Mouse (Mus musculus): ENCODE measurements around the gene Ttc9. TPM values are rescaled to one million over a fixed set of nuclear protein-coding genes. Genes with fewer than 3 reads are reported as not detected.

Ttc9 gene
- polyA plus RNA-seq, 1 experiment, result not detected

GRCm38 (mm10) chr12:81640656-81641055, 9.6 kb downstream of the Ttc9 start:
- WGBS, result 45% methylated on average over 5 of the region's 5 CpGs
- Histone ChIP-seq H3K4me1 (ENCODE audit: control insufficient read depth, insufficient read depth, low read length) (no peaks in the 10 kb centered on the region), H3K4me3 (replicated peaks; ENCODE audit: control insufficient read depth, low read depth, low read length) (no peak overlapping the region), H3K27ac (ENCODE audit: control insufficient read depth, insufficient read depth, low read depth, low read length, poor library complexity) (no peak overlapping the region)
- TF ChIP-seq POLR2A (IDR thresholded peaks at IDR 0.05; ENCODE audit: borderline replicate concordance, control insufficient read depth, low read depth, low read length) (no peak), CTCF (IDR thresholded peaks at IDR 0.05; ENCODE audit: control insufficient read depth, insufficient read depth, low read length) (no peak)

DNA sequence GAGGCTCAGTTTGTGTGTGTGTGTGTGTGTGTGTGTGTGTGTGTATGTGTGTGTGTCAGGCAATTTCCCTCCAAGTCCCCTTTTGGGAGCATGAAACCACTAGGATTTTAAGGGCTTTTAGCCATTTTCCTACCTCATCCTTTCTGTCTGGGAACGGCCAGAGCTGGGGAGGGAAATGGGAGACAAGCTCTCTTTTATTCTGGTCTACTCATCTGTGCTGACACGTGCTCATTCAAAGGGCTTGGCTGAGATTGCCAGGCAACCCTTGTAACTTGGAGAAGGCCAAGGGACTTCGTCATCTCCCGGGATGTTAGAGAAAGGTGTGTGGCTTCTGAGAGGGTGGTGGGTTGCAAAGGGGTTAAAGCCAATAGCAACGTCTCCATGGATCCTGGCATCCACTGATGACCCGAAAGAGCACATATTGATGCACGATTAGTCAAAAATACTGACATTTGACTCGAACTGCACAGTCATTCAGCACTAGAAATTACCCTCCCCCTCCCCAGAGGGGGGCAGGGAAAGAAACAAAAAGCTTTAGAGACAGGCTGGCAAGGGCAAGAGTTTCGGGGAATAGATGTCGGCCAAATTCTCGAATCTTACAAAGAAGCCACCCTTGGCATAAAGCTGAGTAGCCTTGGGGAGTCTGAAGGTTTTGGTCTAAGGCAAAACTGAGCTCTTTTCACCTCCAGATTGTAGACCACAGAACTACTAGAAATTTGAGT, 11.5 kb downstream of the Ttc9 start:
- TF ChIP-seq CTCF (IDR thresholded peaks at IDR 0.05; ENCODE audit: control insufficient read depth, insufficient read depth, low read length) (no peak), POLR2A (IDR thresholded peaks at IDR 0.05; ENCODE audit: borderline replicate concordance, control insufficient read depth, low read depth, low read length) (no peak)
- WGBS, result 68% methylated on average over 11 of the region's 11 CpGs
- no peak overlapping the region for H3K27ac ChIP-seq (ENCODE audit: control insufficient read depth, insufficient read depth, low read depth, low read length, poor library complexity)
- H3K4me1 ChIP-seq (ENCODE audit: control insufficient read depth, insufficient read depth, low read length), result no peaks in the 10 kb centered on the region
- H3K4me3 ChIP-seq (replicated peaks; ENCODE audit: control insufficient read depth, low read depth, low read length), result no peak overlapping the region

DNA sequence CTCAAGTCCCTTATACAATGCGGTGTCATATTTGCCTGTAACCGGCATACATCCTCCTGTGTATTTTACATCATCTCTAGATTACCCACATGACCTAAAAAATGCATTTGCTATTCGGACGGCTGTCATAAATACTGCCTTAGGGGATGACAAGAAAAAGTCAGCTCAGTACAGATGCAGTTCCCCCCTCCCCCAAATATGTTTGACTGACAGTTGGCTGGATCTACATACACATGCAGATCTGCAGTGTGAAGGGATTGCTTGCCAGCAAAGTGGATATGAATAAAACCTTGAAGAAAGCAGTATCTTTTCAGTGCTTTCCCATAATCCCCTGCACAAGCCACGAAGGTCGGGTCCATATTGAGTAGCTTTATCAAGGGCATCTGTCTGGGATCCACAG, 15.8 kb downstream of the Ttc9 start:
- WGBS, result 74% methylated on average over 6 of the region's 6 CpGs
- no peak for TF ChIP-seq CTCF (IDR thresholded peaks at IDR 0.05; ENCODE audit: control insufficient read depth, insufficient read depth, low read length)

DNA sequence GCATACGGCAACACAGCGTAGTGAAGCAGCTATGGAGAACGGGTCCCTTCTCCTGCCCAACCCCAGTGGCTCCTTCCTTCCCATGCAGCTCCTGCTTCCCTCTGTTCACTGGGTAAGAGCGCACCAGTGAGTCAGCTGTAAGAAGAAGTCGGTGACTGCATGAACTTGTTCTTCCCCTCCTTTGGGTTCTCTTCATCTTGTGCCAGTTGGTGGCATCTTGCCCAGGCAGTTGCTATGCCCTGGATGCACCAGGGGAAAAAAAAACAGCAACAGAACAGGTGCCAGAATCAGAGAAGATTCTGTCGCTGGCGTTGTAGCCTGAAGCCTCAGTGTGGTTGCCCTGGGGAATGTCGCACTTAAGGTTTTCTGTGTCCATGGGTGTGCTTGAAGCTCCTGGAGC, 22.3 kb downstream of the Ttc9 start:
- WGBS, result 70% methylated on average over 8 of the region's 8 CpGs
- H3K4me3 ChIP-seq (replicated peaks; ENCODE audit: control insufficient read depth, low read depth, low read length), result no peak overlapping the region
- no peak overlapping the region for H3K27ac ChIP-seq (ENCODE audit: control insufficient read depth, insufficient read depth, low read depth, low read length, poor library complexity)
- no peaks in the 10 kb centered on the region; the same call in 1 of the 2 replicates for H3K4me1 ChIP-seq (ENCODE audit: control insufficient read depth, insufficient read depth, low read length)
- TF ChIP-seq CTCF (IDR thresholded peaks at IDR 0.05; ENCODE audit: control insufficient read depth, insufficient read depth, low read length) (no peak), POLR2A (IDR thresholded peaks at IDR 0.05; ENCODE audit: borderline replicate concordance, control insufficient read depth, low read depth, low read length) (no peak)

More for the DNA sequence above, 15.8 kb downstream of the Ttc9 start:
- Histone ChIP-seq H3K4me3 (replicated peaks; ENCODE audit: control insufficient read depth, low read depth, low read length) (no peak overlapping the region), H3K4me1 (ENCODE audit: control insufficient read depth, insufficient read depth, low read length) (no peaks in the 10 kb centered on the region), H3K27ac (ENCODE audit: control insufficient read depth, insufficient read depth, low read depth, low read length, poor library complexity) (no peak overlapping the region)

DNA sequence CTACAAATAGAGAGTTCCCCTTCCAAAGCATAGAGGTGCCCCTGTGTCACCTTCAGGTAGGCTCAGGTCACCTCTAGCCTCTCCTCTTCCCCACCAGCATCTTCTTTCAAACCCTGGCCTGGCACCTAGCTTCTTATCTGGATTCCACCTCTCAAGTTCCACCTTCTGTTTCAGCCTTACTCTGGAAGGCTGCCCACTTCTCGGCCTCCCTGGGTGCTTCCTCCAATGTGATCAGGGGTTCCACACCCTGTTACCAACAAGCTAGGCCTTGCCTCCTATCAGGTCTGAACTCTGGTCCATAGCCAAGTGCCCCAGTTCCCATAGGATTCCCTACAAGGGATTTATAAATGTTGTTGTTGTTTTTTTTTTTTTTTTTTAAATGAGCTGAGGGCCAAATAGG, 26.3 kb downstream of the Ttc9 start:
- TF ChIP-seq CTCF (IDR thresholded peaks at IDR 0.05; ENCODE audit: control insufficient read depth, insufficient read depth, low read length), result no peak
- TF ChIP-seq POLR2A (IDR thresholded peaks at IDR 0.05; ENCODE audit: borderline replicate concordance, control insufficient read depth, low read depth, low read length), result no peak
- H3K4me1 ChIP-seq (ENCODE audit: control insufficient read depth, insufficient read depth, low read length), result no peaks in the 10 kb centered on the region; the same call in 1 of the 2 replicates
- H3K4me3 ChIP-seq (replicated peaks; ENCODE audit: control insufficient read depth, low read depth, low read length), result no peak overlapping the region
- no peak overlapping the region for H3K27ac ChIP-seq (ENCODE audit: control insufficient read depth, insufficient read depth, low read depth, low read length, poor library complexity)
- WGBS, result 62% methylated on average over 1 of the region's 1 CpGs

DNA sequence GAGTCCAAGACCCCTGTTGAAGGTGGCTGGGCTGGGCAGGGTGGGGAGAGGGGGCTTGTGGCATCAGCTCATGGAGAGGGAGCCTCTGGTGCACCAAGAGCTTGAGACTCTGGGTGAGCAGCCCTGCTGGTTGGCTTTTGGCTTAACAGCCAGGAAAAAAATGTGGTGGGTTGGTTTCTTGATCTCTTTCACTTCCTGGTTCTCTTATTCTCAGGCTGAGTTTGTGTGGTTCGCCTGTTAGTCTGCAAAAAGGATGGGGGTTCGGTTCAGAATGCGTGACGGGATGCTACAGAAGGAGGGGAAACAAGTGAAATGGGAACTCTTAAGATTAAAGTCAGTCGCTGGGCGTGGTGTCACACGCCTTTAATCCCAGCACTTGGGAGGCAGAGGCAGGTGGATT, 27.0 kb downstream of the Ttc9 start:
- TF ChIP-seq POLR2A (IDR thresholded peaks at IDR 0.05; ENCODE audit: borderline replicate concordance, control insufficient read depth, low read depth, low read length), result no peak
- no peak for TF ChIP-seq CTCF (IDR thresholded peaks at IDR 0.05; ENCODE audit: control insufficient read depth, insufficient read depth, low read length)
- Histone ChIP-seq H3K4me1 (ENCODE audit: control insufficient read depth, insufficient read depth, low read length) (no peaks in the 10 kb centered on the region; the same call in 1 of the 2 replicates), H3K27ac (ENCODE audit: control insufficient read depth, insufficient read depth, low read depth, low read length, poor library complexity) (0 out of 2 replicates have a peak overlapping the region, but pooled peaks have one; percentile 7), H3K4me3 (replicated peaks; ENCODE audit: control insufficient read depth, low read depth, low read length) (no peak overlapping the region)
- 44% methylated on average over 7 of the region's 7 CpGs for WGBS

GRCm38 (mm10) chr12:81662076-81662475, 31.0 kb downstream of the Ttc9 start:
- Histone ChIP-seq H3K4me3 (replicated peaks; ENCODE audit: control insufficient read depth, low read depth, low read length) (no peak overlapping the region), H3K4me1 (ENCODE audit: control insufficient read depth, insufficient read depth, low read length) (no peaks in the 10 kb centered on the region; the same call in 1 of the 2 replicates), H3K27ac (ENCODE audit: control insufficient read depth, insufficient read depth, low read depth, low read length, poor library complexity) (no peak overlapping the region)
- 71% methylated on average over 4 of the region's 4 CpGs for WGBS
- TF ChIP-seq CTCF (IDR thresholded peaks at IDR 0.05; ENCODE audit: control insufficient read depth, insufficient read depth, low read length), result no peak
- TF ChIP-seq POLR2A (IDR thresholded peaks at IDR 0.05; ENCODE audit: borderline replicate concordance, control insufficient read depth, low read depth, low read length), result no peak

GRCm38 (mm10) chr12:81663116-81663515, 32.1 kb downstream of the Ttc9 start:
- no peak for TF ChIP-seq POLR2A (IDR thresholded peaks at IDR 0.05; ENCODE audit: borderline replicate concordance, control insufficient read depth, low read depth, low read length)
- no peak for TF ChIP-seq CTCF (IDR thresholded peaks at IDR 0.05; ENCODE audit: control insufficient read depth, insufficient read depth, low read length)
- H3K4me1 ChIP-seq (ENCODE audit: control insufficient read depth, insufficient read depth, low read length), result no peaks in the 10 kb centered on the region
- H3K4me3 ChIP-seq (replicated peaks; ENCODE audit: control insufficient read depth, low read depth, low read length), result no peak overlapping the region
- 36% methylated on average over 9 of the region's 9 CpGs for WGBS
- no peak overlapping the region for H3K27ac ChIP-seq (ENCODE audit: control insufficient read depth, insufficient read depth, low read depth, low read length, poor library complexity)

DNA sequence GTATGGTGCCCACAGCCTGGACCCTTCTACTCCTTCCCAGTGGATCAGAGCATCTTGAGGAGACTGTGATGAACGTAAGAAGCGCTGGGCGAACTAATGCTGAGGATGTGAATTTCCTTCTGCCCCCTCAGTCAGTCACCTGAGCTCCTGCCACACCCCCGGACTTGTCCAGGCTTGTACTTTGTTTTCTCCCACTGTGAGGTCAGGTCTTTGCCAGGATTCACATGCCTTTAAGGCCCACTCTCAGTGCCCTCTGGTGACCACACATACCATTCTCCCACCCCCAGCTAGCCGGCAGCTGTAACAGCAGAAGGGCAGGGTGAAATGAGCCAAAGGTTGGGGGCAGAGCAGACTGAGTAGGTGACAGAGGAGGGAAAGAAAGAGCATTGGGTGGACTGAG, 32.9 kb downstream of the Ttc9 start:
- TF ChIP-seq POLR2A (IDR thresholded peaks at IDR 0.05; ENCODE audit: borderline replicate concordance, control insufficient read depth, low read depth, low read length), result no peak
- TF ChIP-seq CTCF (IDR thresholded peaks at IDR 0.05; ENCODE audit: control insufficient read depth, insufficient read depth, low read length), result no peak
- Histone ChIP-seq H3K4me1 (ENCODE audit: control insufficient read depth, insufficient read depth, low read length) (no peaks in the 10 kb centered on the region), H3K27ac (ENCODE audit: control insufficient read depth, insufficient read depth, low read depth, low read length, poor library complexity) (no peak overlapping the region), H3K4me3 (replicated peaks; ENCODE audit: control insufficient read depth, low read depth, low read length) (no peak overlapping the region)
- 81% methylated on average over 5 of the region's 5 CpGs for WGBS

All from bone marrow, adult 2 months (tissue).